Mouse (Mus musculus): ENCODE measurements around the gene Cxcl2. TPM values are rescaled to one million over a fixed set of nuclear protein-coding genes. Genes with fewer than 3 reads are reported as not detected.
A peak's percentile ranks its signal among the peaks of the same experiment; 100 is the strongest.

The Cxcl2 gene
- total and polyA plus RNA-seq, 3 experiments, result 0.84 TPM; not detected in 2

DNA sequence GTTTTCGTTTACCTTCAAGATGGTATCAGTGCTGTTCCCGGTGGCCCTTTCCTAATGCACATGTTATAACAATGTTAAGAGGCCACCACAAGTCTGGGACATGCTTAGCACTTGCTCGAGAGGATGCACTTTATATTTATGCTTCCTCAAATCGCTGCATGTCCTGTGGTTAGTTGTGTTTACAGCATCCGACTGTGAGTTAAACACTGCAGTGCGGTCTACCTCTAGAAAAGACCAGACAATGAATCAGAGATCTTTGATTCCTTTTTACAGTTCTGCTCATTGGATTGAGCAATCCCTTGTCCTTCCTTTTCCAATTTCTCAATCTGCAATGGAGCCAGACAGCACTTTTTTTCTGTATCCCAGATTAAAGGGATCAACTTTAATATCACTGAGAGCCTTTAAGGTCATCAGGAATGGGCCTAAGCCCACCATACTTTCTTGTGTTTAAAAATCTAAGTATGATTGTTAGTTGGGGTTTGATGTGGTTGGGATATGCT is 41.7 kb upstream of the Cxcl2 start:
- intact Hi-C loops (cut with DNase I), result no loop called here
- no peak overlapping the region for H3K4me3 ChIP-seq
- WGBS, result 75% methylated on average over 6 of the region's 6 CpGs
- no peaks in the 10 kb centered on the region for H3K27me3 ChIP-seq (ENCODE audit: control insufficient read depth, insufficient read depth, low read length)
- no peak for DNase-seq
- no peaks in the 10 kb centered on the region for H3K79me2 ChIP-seq (replicated peaks; ENCODE audit: control insufficient read depth, insufficient read depth, low read length)
- no peak overlapping the region for H3K27ac ChIP-seq
- H3K4me1 ChIP-seq (ENCODE audit: control insufficient read depth, insufficient read depth, low read length), result no peaks in the 10 kb centered on the region; the same call in 1 of the 2 replicates
- H3K36me3 ChIP-seq (ENCODE audit: control insufficient read depth, insufficient read depth, low read length), result no peaks in the 10 kb centered on the region
- no peak for TF ChIP-seq POLR2A (IDR thresholded peaks at IDR 0.05; ENCODE audit: insufficient read depth, low read depth, low read length)
- TF ChIP-seq EP300 (IDR thresholded peaks at IDR 0.05; ENCODE audit: insufficient read depth, low read depth, low read length), result no peak
- TF ChIP-seq CTCF (IDR thresholded peaks at IDR 0.05), result no peak
- no peak overlapping the region for H3K9ac ChIP-seq (ENCODE audit: low read depth, low read length)

DNA sequence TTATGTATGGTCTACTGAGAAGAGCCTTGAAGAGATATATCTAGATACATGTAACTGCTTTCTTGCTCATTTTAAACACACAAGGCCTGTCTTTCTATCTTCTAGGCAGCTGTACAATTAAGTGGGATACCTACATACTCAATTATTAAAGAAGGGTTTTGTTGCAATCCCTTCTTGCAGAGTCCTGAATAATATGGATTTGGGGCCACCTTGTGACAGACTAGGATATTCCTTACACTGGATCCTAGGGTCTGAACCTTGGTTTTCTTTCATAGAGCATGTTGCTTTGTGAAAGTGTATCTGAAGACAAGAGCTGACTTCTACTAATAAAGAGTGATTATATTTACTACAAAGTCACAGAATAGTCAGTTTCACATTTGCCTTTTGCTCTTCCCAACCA is 36.9 kb upstream of the Cxcl2 start:
- no peaks in the 10 kb centered on the region for H3K36me3 ChIP-seq (ENCODE audit: control insufficient read depth, insufficient read depth, low read length)
- no peak for DNase-seq
- no peaks in the 10 kb centered on the region for H3K27me3 ChIP-seq (ENCODE audit: control insufficient read depth, insufficient read depth, low read length)
- intact Hi-C loops (cut with DNase I), result loop anchor here (2.0 kb wide), 1 partner anchor 206 kb away; no protein-coding TSS in a partner anchor
- no peak overlapping the region for H3K9ac ChIP-seq (ENCODE audit: low read depth, low read length)
- no peak for TF ChIP-seq POLR2A (IDR thresholded peaks at IDR 0.05; ENCODE audit: insufficient read depth, low read depth, low read length)
- TF ChIP-seq CTCF (IDR thresholded peaks at IDR 0.05), result peak; percentile 62
- TF ChIP-seq EP300 (IDR thresholded peaks at IDR 0.05; ENCODE audit: insufficient read depth, low read depth, low read length), result no peak
- H3K79me2 ChIP-seq (replicated peaks; ENCODE audit: control insufficient read depth, insufficient read depth, low read length), result no peaks in the 10 kb centered on the region
- no peak overlapping the region for H3K4me3 ChIP-seq
- no peak overlapping the region for H3K27ac ChIP-seq
- no peaks in the 10 kb centered on the region for H3K4me1 ChIP-seq (ENCODE audit: control insufficient read depth, insufficient read depth, low read length)

- Histone ChIP-seq H3K36me3 (ENCODE audit: control insufficient read depth, insufficient read depth, low read length) (peaks cover 10% of the 10 kb centered on the region), H3K79me2 (replicated peaks; ENCODE audit: control insufficient read depth, insufficient read depth, low read length) (no peaks in the 10 kb centered on the region), H3K9ac (ENCODE audit: low read depth, low read length) (no peak overlapping the region), H3K27me3 (ENCODE audit: control insufficient read depth, insufficient read depth, low read length) (no peaks in the 10 kb centered on the region), H3K27ac (no peak overlapping the region), H3K4me1 (ENCODE audit: control insufficient read depth, insufficient read depth, low read length) (peaks cover 3% of the 10 kb centered on the region), H3K4me3 (no peak overlapping the region)
- no peak for TF ChIP-seq POLR2A (IDR thresholded peaks at IDR 0.05; ENCODE audit: insufficient read depth, low read depth, low read length)
- TF ChIP-seq CTCF (IDR thresholded peaks at IDR 0.05), result no peak
- no peak for TF ChIP-seq EP300 (IDR thresholded peaks at IDR 0.05; ENCODE audit: insufficient read depth, low read depth, low read length)
- intact Hi-C loops (cut with DNase I), result no loop called here
- WGBS, result 76% methylated on average over 7 of the region's 7 CpGs
- no peak for DNase-seq
Observed at GRCm38 (mm10) chr5:90872377-90872776, 31.3 kb upstream of the Cxcl2 start.

DNA sequence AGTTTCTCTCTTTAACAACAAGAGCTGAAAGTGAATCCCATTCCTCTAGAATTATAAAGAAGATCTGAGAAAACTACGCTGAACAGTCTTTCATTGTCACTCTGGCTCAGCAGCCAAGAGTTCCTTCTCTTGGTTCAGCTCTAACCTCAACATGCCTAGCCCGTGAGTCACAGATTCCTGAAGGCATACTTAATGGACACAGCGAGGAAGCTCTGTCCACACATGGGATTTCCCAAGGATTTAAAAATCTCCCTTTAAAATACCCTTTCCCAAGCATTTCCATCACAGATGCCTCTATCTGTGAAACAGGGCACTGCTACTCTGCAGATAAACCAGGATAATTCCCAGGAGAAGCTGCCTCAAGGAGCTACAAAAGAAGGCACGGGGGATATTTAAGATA is 27.6 kb upstream of the Cxcl2 start:
- Histone ChIP-seq H3K4me1 (ENCODE audit: control insufficient read depth, insufficient read depth, low read length) (peaks cover 4% of the 10 kb centered on the region), H3K36me3 (ENCODE audit: control insufficient read depth, insufficient read depth, low read length) (peaks cover 10% of the 10 kb centered on the region), H3K27ac (peak overlapping the region; percentile 8; the same call in 1 of the 2 replicates), H3K27me3 (ENCODE audit: control insufficient read depth, insufficient read depth, low read length) (no peaks in the 10 kb centered on the region), H3K4me3 (no peak overlapping the region), H3K79me2 (replicated peaks; ENCODE audit: control insufficient read depth, insufficient read depth, low read length) (no peaks in the 10 kb centered on the region), H3K9ac (ENCODE audit: low read depth, low read length) (no peak overlapping the region)
- peak in 1 of 2 experiments; percentile 49 for DNase-seq
- TF ChIP-seq POLR2A (IDR thresholded peaks at IDR 0.05; ENCODE audit: insufficient read depth, low read depth, low read length), result no peak
- peak; percentile 15; the same call in 1 of the 2 replicates for TF ChIP-seq CTCF (IDR thresholded peaks at IDR 0.05)
- TF ChIP-seq EP300 (IDR thresholded peaks at IDR 0.05; ENCODE audit: insufficient read depth, low read depth, low read length), result no peak
- intact Hi-C loops (cut with DNase I), result no loop called here
- 27% methylated on average over 4 of the region's 4 CpGs for WGBS

DNA sequence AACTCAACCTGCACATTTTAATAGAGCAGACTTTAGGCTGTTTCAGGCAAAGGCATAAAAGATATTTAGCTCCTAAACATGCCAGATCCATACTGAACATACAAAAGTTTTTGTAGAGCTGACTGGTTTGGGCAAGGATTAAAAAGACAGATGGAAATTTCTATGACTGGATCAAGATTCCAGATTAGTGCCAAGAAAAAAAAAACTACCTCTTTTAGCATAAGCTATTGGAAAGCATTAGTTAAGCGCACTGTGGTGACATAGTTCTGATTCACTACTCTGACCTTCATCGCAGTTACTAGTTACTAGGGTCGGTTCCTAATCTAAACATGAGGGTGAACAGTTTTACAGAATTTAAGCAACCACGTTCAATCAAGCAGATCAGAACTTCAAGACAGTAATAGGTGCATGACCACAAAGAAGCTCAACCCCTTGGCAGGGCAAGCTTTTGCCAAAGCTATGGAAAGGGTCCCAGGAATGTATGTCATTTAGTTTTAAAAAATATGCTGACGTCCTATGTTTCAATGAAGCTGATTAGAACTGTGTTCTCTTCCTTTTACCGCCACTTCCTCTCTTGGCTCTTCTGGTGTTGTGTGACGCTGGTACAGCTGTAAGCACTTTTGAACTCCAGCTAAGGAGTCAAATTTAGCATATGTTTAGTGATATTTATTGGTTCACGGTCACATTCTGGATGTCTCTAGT is 27.0 kb upstream of the Cxcl2 start:
- TF ChIP-seq EP300 (IDR thresholded peaks at IDR 0.05; ENCODE audit: insufficient read depth, low read depth, low read length), result no peak
- no peak for DNase-seq
- Histone ChIP-seq H3K36me3 (ENCODE audit: control insufficient read depth, insufficient read depth, low read length) (peaks cover 10% of the 10 kb centered on the region), H3K27me3 (ENCODE audit: control insufficient read depth, insufficient read depth, low read length) (no peaks in the 10 kb centered on the region), H3K4me1 (ENCODE audit: control insufficient read depth, insufficient read depth, low read length) (peaks cover 6% of the 10 kb centered on the region), H3K9ac (ENCODE audit: low read depth, low read length) (no peak overlapping the region), H3K4me3 (no peak overlapping the region), H3K79me2 (replicated peaks; ENCODE audit: control insufficient read depth, insufficient read depth, low read length) (no peaks in the 10 kb centered on the region), H3K27ac (0 out of 2 replicates have a peak overlapping the region, but pooled peaks have one; percentile 31)
- 44% methylated on average over 8 of the region's 8 CpGs for WGBS
- intact Hi-C loops (cut with DNase I), result no loop called here

DNA sequence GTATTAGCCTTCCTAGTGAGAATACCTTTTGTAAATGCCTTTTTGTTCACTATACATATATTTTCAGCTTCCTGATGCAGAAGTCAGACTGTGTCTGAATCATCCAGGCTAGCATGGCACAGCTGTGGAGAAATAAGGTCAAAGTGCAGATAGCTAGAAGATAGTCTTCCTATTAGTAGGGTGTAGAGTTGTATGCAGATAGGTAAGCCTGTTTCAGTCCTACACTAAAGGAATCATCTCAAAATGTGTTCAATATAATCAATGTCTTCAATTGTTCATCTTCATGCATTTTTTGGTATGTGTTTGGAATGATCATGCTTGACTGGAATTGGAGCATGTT is 26.5 kb upstream of the Cxcl2 start:
- H3K9ac ChIP-seq (ENCODE audit: low read depth, low read length), result no peak overlapping the region
- no peak overlapping the region for H3K4me3 ChIP-seq
- intact Hi-C loops (cut with DNase I), result no loop called here
- H3K27me3 ChIP-seq (ENCODE audit: control insufficient read depth, insufficient read depth, low read length), result no peaks in the 10 kb centered on the region
- H3K27ac ChIP-seq, result peak overlapping the region; percentile 31; the same call in 1 of the 2 replicates
- no peaks in the 10 kb centered on the region for H3K79me2 ChIP-seq (replicated peaks; ENCODE audit: control insufficient read depth, insufficient read depth, low read length)
- peaks cover 6% of the 10 kb centered on the region for H3K4me1 ChIP-seq (ENCODE audit: control insufficient read depth, insufficient read depth, low read length)
- H3K36me3 ChIP-seq (ENCODE audit: control insufficient read depth, insufficient read depth, low read length), result peaks cover 10% of the 10 kb centered on the region
- no peak for DNase-seq
- no peak for TF ChIP-seq POLR2A (IDR thresholded peaks at IDR 0.05; ENCODE audit: insufficient read depth, low read depth, low read length)
- no peak for TF ChIP-seq EP300 (IDR thresholded peaks at IDR 0.05; ENCODE audit: insufficient read depth, low read depth, low read length)
- no peak for TF ChIP-seq CTCF (IDR thresholded peaks at IDR 0.05)

Measured in heart, adult 2 months (tissue).